Mouse (Mus musculus): Measurements from ENCODE around the gene Stac2. TPM values are rescaled to one million over a fixed set of nuclear protein-coding genes. Genes with fewer than 3 reads are reported as not detected.
A peak's percentile ranks its signal among the peaks of the same experiment; 100 is the strongest.

The Stac2 gene
- total and polyA plus RNA-seq, 3 experiments, result 0.07 TPM; not detected in 2

DNA sequence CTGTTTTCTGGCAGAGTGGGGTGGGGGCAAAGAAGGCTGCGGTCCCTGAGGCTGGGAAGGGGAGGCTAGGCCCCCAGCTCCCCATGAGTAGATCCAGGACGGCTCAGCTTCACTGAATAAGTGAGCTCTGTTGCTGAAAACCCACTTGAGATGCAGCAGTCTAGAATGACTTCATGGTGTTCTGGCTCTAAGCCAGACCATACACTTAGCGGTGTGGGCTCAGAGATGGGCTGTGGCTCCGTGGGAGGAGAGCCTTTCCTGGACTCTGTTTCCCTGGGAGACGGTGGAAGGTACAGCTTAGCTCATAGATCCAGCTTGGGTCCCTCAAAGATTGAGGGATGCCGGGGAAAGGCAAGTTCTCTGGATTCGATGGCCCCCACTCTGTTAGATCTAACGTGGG lies 49.1 kb downstream of the Stac2 start:
- Histone ChIP-seq H3K4me2 (ENCODE audit: insufficient read depth, low read depth, poor library complexity, severe bottlenecking) (no peak overlapping the region), H3K4me1 (ENCODE audit: control insufficient read depth in 1 of 2, insufficient read depth in 2 of 2) (peaks cover 25 to 53% of the 10 kb centered on the region in 2 experiments), H3K36me3 (replicated peaks in 1 of 2; ENCODE audit: control insufficient read depth in 1 of 2, insufficient read depth in 1 of 2, low read length in 1 of 2) (peaks cover 0 to 3% of the 10 kb centered on the region in 2 experiments), H3K27ac (ENCODE audit: insufficient read depth, low read depth) (no peak overlapping the region), H3K27me3 (replicated peaks) (no peaks in the 10 kb centered on the region), H3K9ac (ENCODE audit: insufficient read depth, low read depth) (no peak overlapping the region), H3K79me2 (replicated peaks; ENCODE audit: control insufficient read depth, extremely low read depth, insufficient read depth, poor library complexity, severe bottlenecking) (no peaks in the 10 kb centered on the region), H3K4me3 (replicated peaks in 1 of 3; ENCODE audit: low read depth in 2 of 3, low read length in 2 of 3, poor library complexity in 1 of 3) (no peak overlapping the region), H3K9me3 (replicated peaks; ENCODE audit: low read length) (peaks cover 6% of the 10 kb centered on the region)
- TF ChIP-seq MXI1 (IDR thresholded peaks at IDR 0.05; ENCODE audit: low read depth, low read length) (no peak), CTCF (conservative IDR thresholded peaks at IDR 0.05 in 1 of 2, IDR thresholded peaks at IDR 0.05 in 1 of 2; ENCODE audit: low read depth in 2 of 2, low read length in 2 of 2) (no peak), MEF2A (IDR thresholded peaks at IDR 0.05; ENCODE audit: borderline replicate concordance, low read depth, low read length) (no peak), CHD2 (IDR thresholded peaks at IDR 0.05; ENCODE audit: low read length) (no peak), ZMIZ1 (IDR thresholded peaks at IDR 0.05; ENCODE audit: low read depth, low read length) (no peak)
- in situ Hi-C loops (cut with MboI; ENCODE audit: low pct_ligation_motif_present, low pct_unique_long_range_greater_than_20kb, low sequenced_read_pairs) (no loop called here), dilution Hi-C loops (cut with MboI; ENCODE audit: extremely low pct_ligation_motif_present, extremely low pct_unique_long_range_greater_than_20kb, low sequenced_read_pairs) (no loop called here)
- DNase-seq (ENCODE audit: extremely low read depth), result no peak

- peak overlapping the region; percentile 73 for H3K4me2 ChIP-seq (ENCODE audit: insufficient read depth, low read depth, poor library complexity, severe bottlenecking)
Observed at GRCm38 (mm10) chr11:98003171-98003671, 50.0 kb downstream of the Stac2 start.

DNA sequence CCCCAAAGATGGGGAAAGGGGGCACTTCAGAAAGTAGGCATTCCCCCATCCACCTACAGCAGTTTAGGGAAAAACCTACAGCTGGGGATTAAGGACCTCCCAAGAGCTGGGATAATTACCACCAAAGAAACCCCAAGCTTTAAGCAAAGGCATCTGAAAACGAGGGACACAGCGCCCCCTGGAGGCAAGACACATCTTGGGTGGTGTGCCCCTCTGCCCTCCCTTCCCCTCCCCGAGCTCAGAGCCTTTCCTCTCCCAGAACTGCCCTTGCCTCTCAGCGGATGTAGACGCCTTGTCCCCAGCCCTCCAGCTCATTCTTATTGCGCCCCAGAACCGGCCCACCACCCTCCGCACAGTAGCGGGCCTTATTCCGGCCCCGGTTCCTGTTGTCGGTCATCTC lies 50.6 kb downstream of the Stac2 start:
- Histone ChIP-seq H3K36me3 (replicated peaks in 1 of 2; ENCODE audit: control insufficient read depth in 1 of 2, insufficient read depth in 1 of 2, low read length in 1 of 2) (peaks cover 0 to 3% of the 10 kb centered on the region in 2 experiments), H3K4me3 (replicated peaks in 1 of 3; ENCODE audit: low read depth in 2 of 3, low read length in 2 of 3, poor library complexity in 1 of 3) (peak overlapping the region; percentile 46 to 54 (median 49)), H3K27me3 (replicated peaks) (no peaks in the 10 kb centered on the region), H3K9ac (ENCODE audit: insufficient read depth, low read depth) (peak overlapping the region; percentile 47), H3K9me3 (replicated peaks; ENCODE audit: low read length) (peaks cover 6% of the 10 kb centered on the region), H3K79me2 (replicated peaks; ENCODE audit: control insufficient read depth, extremely low read depth, insufficient read depth, poor library complexity, severe bottlenecking) (no peaks in the 10 kb centered on the region), H3K4me2 (ENCODE audit: insufficient read depth, low read depth, poor library complexity, severe bottlenecking) (peak overlapping the region; percentile 73), H3K4me1 (ENCODE audit: control insufficient read depth in 1 of 2, insufficient read depth in 2 of 2) (peaks cover 37 to 63% of the 10 kb centered on the region in 2 experiments), H3K27ac (ENCODE audit: insufficient read depth, low read depth) (no peak overlapping the region)
- dilution Hi-C loops (cut with MboI; ENCODE audit: extremely low pct_ligation_motif_present, extremely low pct_unique_long_range_greater_than_20kb, low sequenced_read_pairs) (no loop called here), in situ Hi-C loops (cut with MboI; ENCODE audit: low pct_ligation_motif_present, low pct_unique_long_range_greater_than_20kb, low sequenced_read_pairs) (no loop called here)
- peak; percentile 95 for DNase-seq (ENCODE audit: extremely low read depth)
- TF ChIP-seq CTCF (conservative IDR thresholded peaks at IDR 0.05 in 1 of 2, IDR thresholded peaks at IDR 0.05 in 1 of 2; ENCODE audit: low read depth in 2 of 2, low read length in 2 of 2) (peak; percentile 94 to 97), JUN (IDR thresholded peaks at IDR 0.05; ENCODE audit: insufficient read depth, low read depth, low read length) (no peak), KAT2A (IDR thresholded peaks at IDR 0.05; ENCODE audit: insufficient replicate concordance, low read length) (no peak), EP300 (IDR thresholded peaks at IDR 0.05; ENCODE audit: low read length) (no peak), CHD1 (IDR thresholded peaks at IDR 0.05; ENCODE audit: low read depth, low read length) (no peak), UBTF (IDR thresholded peaks at IDR 0.05; ENCODE audit: low read depth, low read length) (0 out of 2 replicates have a peak, but pooled peaks have one; percentile 34), ZKSCAN1 (IDR thresholded peaks at IDR 0.05; ENCODE audit: borderline replicate concordance, low read depth, low read length) (no peak), MEF2A (IDR thresholded peaks at IDR 0.05; ENCODE audit: borderline replicate concordance, low read depth, low read length) (peak; percentile 75; the same call in 1 of the 2 replicates), RAD21 (IDR thresholded peaks at IDR 0.05; ENCODE audit: low read depth, low read length) (peak; percentile 87), MYC (IDR thresholded peaks at IDR 0.05; ENCODE audit: low read depth, low read length) (peak; percentile 83; the same call in 1 of the 2 replicates), ZNF384 (IDR thresholded peaks at IDR 0.05; ENCODE audit: low read depth, low read length) (no peak), BHLHE40 (IDR thresholded peaks at IDR 0.05; ENCODE audit: low read depth, low read length) (peak; percentile 48), SMC3 (IDR thresholded peaks at IDR 0.05; ENCODE audit: low read depth, low read length) (peak; percentile 88), MXI1 (IDR thresholded peaks at IDR 0.05; ENCODE audit: low read depth, low read length) (no peak), NRF1 (IDR thresholded peaks at IDR 0.05; ENCODE audit: low read depth, low read length) (no peak), JUND (conservative IDR thresholded peaks at IDR 0.05; ENCODE audit: low read depth, low read length) (no peak; the same call in 1 of the 2 replicates), E2F4 (IDR thresholded peaks at IDR 0.05; ENCODE audit: insufficient replicate concordance, low read depth, low read length) (no peak), ETS1 (conservative IDR thresholded peaks at IDR 0.05; ENCODE audit: low read depth, low read length) (0 out of 2 replicates have a peak, but pooled peaks have one; percentile 10), ZC3H11A (IDR thresholded peaks at IDR 0.05; ENCODE audit: low read depth, low read length) (peak; percentile 62), TBP (conservative IDR thresholded peaks at IDR 0.05; ENCODE audit: low read depth, low read length) (no peak), USF1 (IDR thresholded peaks at IDR 0.05; ENCODE audit: low read depth, low read length) (no peak)

More at GRCm38 (mm10) chr11:98003171-98003671, 50.0 kb downstream of the Stac2 start:
- 0 out of 2 replicates have a peak, but pooled peaks have one; percentile 8 for TF ChIP-seq ELF1 (IDR thresholded peaks at IDR 0.05; ENCODE audit: low read depth, low read length)
- no peak for TF ChIP-seq ZC3H11A (IDR thresholded peaks at IDR 0.05; ENCODE audit: low read depth, low read length)
- TF ChIP-seq E2F4 (IDR thresholded peaks at IDR 0.05; ENCODE audit: insufficient replicate concordance, low read depth, low read length), result no peak
- dilution Hi-C loops (cut with MboI; ENCODE audit: extremely low pct_ligation_motif_present, extremely low pct_unique_long_range_greater_than_20kb, low sequenced_read_pairs), result no loop called here
- peak; percentile 80 for DNase-seq (ENCODE audit: extremely low read depth)
- peak overlapping the region; percentile 46 to 54 (median 49) for H3K4me3 ChIP-seq (replicated peaks in 1 of 3; ENCODE audit: low read depth in 2 of 3, low read length in 2 of 3, poor library complexity in 1 of 3)
- peaks cover 31 to 61% of the 10 kb centered on the region in 2 experiments for H3K4me1 ChIP-seq (ENCODE audit: control insufficient read depth in 1 of 2, insufficient read depth in 2 of 2)
- in situ Hi-C loops (cut with MboI; ENCODE audit: low pct_ligation_motif_present, low pct_unique_long_range_greater_than_20kb, low sequenced_read_pairs), result no loop called here
- H3K27me3 ChIP-seq (replicated peaks), result no peaks in the 10 kb centered on the region
- peaks cover 0 to 3% of the 10 kb centered on the region in 2 experiments for H3K36me3 ChIP-seq (replicated peaks in 1 of 2; ENCODE audit: control insufficient read depth in 1 of 2, insufficient read depth in 1 of 2, low read length in 1 of 2)
- peak overlapping the region; percentile 47 for H3K9ac ChIP-seq (ENCODE audit: insufficient read depth, low read depth)
- no peaks in the 10 kb centered on the region for H3K79me2 ChIP-seq (replicated peaks; ENCODE audit: control insufficient read depth, extremely low read depth, insufficient read depth, poor library complexity, severe bottlenecking)
- no peak overlapping the region for H3K27ac ChIP-seq (ENCODE audit: insufficient read depth, low read depth)
- peaks cover 6% of the 10 kb centered on the region for H3K9me3 ChIP-seq (replicated peaks; ENCODE audit: low read length)
